Mouse (Mus musculus) cortical plate, adult 2 months (tissue): ENCODE measurements around the gene Mlkl. TPM values are rescaled to one million over a fixed set of nuclear protein-coding genes. Genes with fewer than 3 reads are reported as not detected.
"Not testable (repeated sequence)": the region's sequence is repeated elsewhere in the genome, so short reads cannot be mapped to it uniquely, and the experiment has no call there.

Source experiments
- H3K27ac ChIP-seq: fragments of 200-500 bp; 2 replicates; pipeline ENCODE4 v1.5.1; 2012; ENCODE audit warnings: low read length, control low read depth, inconsistent platforms; ENCODE audit not compliant: insufficient read depth
- H3K4me1 ChIP-seq: fragments of 200-500 bp; 2 replicates; pipeline ENCODE4 v1.6.1; 2011; ENCODE audit warnings: low read length; ENCODE audit not compliant: control insufficient read depth, insufficient read depth
- H3K4me3 ChIP-seq: fragments of 200-500 bp; 2 replicates; pipeline ENCODE4 v1.5.1; 2011; ENCODE audit warnings: mild to moderate bottlenecking, low read length, control low read depth; ENCODE audit not compliant: insufficient read depth
- CTCF ChIP-seq: fragments of 200-500 bp; IDR thresholded peaks from 2 replicates; pipeline ENCODE4 v1.5.1; 2011; ENCODE audit warnings: mild to moderate bottlenecking, control low read depth, low read length; ENCODE audit not compliant: insufficient read depth; ENCODE audit errors: extremely low read depth
- POLR2A ChIP-seq: fragments of 200-500 bp; IDR thresholded peaks from 2 replicates; pipeline ENCODE4 v1.6.1; 2011; ENCODE audit warnings: mild to moderate bottlenecking, low read length, control low read depth; ENCODE audit not compliant: insufficient read depth; ENCODE audit errors: extremely low read depth
- polyA plus RNA-seq: library from polyadenylated mRNA; depleted of rRNA; stranded (reverse); fragments of >200 nt; gene quantifications from 2 replicates; pipeline ENCODE4 v1.2.3, GENCODE M21; 2012

Mlkl gene
- polyA plus RNA-seq, 1 experiment: 0.25 TPM

- peak within 1 kb of the TSS; percentile 56 for H3K27ac ChIP-seq
- peak; percentile 72 for TF ChIP-seq POLR2A
- TF ChIP-seq CTCF: no peak
Measured at GRCm38 (mm10) chr8:111299821-111300568, 38.0 kb downstream of the Mlkl start, which contains the start of gene Rfwd3. TSS of gene Rfwd3 (minus strand) at chr8:111300222.

GRCm38 (mm10) chr8:111299363-111299820 lies 38.6 kb downstream of the Mlkl start:
- H3K4me1 ChIP-seq: peaks cover 1% of the 10 kb centered on the region; the same call in 1 of the 2 replicates
- H3K27ac ChIP-seq: peak overlapping the region; percentile 56; the same call in 1 of the 2 replicates
- peak overlapping the region; percentile 99 for H3K4me3 ChIP-seq
- TF ChIP-seq POLR2A (no peak), CTCF (no peak)

More at GRCm38 (mm10) chr8:111299821-111300568, 38.0 kb downstream of the Mlkl start, which contains the start of gene Rfwd3:
- peak within 1 kb of the TSS; percentile 99 for H3K4me3 ChIP-seq
- peaks cover 4% of the 10 kb centered on the region; the same call in 1 of the 2 replicates for H3K4me1 ChIP-seq

GRCm38 (mm10) chr8:111298011-111298410 lies 40.0 kb downstream of the Mlkl start:
- H3K27ac ChIP-seq: no peak overlapping the region
- peaks cover 1% of the 10 kb centered on the region; the same call in 1 of the 2 replicates for H3K4me1 ChIP-seq
- TF ChIP-seq POLR2A (no peak), CTCF (no peak)
- H3K4me3 ChIP-seq: no peak overlapping the region

- H3K4me3 ChIP-seq: no peak overlapping the region
- no peak overlapping the region for H3K27ac ChIP-seq
- no peaks in the 10 kb centered on the region for H3K4me1 ChIP-seq
- TF ChIP-seq POLR2A (no peak), CTCF (no peak)
Measured at GRCm38 (mm10) chr8:111291733-111292132, 46.2 kb downstream of the Mlkl start.

GRCm38 (mm10) chr8:111290586-111290985 lies 47.4 kb downstream of the Mlkl start:
- no peaks in the 10 kb centered on the region for H3K4me1 ChIP-seq
- TF ChIP-seq CTCF (no peak), POLR2A (no peak)
- no peak overlapping the region for H3K4me3 ChIP-seq
- H3K27ac ChIP-seq: no peak overlapping the region

GRCm38 (mm10) chr8:111285603-111286002 lies 52.4 kb downstream of the Mlkl start:
- Histone ChIP-seq H3K4me1 (no peaks in the 10 kb centered on the region), H3K27ac (no peak overlapping the region), H3K4me3 (no peak overlapping the region)
- TF ChIP-seq POLR2A (no peak), CTCF (no peak)

- Histone ChIP-seq H3K27ac (no peak overlapping the region), H3K4me3 (no peak overlapping the region), H3K4me1 (no peaks in the 10 kb centered on the region)
- TF ChIP-seq POLR2A (no peak), CTCF (no peak)
Measured at GRCm38 (mm10) chr8:111282093-111282492, 55.9 kb downstream of the Mlkl start.

- Histone ChIP-seq H3K27ac (no peak overlapping the region), H3K4me3 (no peak overlapping the region), H3K4me1 (no peaks in the 10 kb centered on the region)
- TF ChIP-seq CTCF (no peak), POLR2A (no peak)
Measured at GRCm38 (mm10) chr8:111268277-111268676, 69.7 kb downstream of the Mlkl start.

GRCm38 (mm10) chr8:111266161-111266560 lies 71.8 kb downstream of the Mlkl start:
- H3K27ac ChIP-seq, H3K4me1 ChIP-seq, H3K4me3 ChIP-seq: not testable (repeated sequence)

GRCm38 (mm10) chr8:111264693-111265220 lies 73.2 kb downstream of the Mlkl start:
- TF ChIP-seq CTCF (no peak), POLR2A (no peak)
- Histone ChIP-seq H3K4me3 (no peak overlapping the region), H3K4me1 (no peaks in the 10 kb centered on the region), H3K27ac (no peak overlapping the region)
